Mouse (Mus musculus) forebrain, embryonic 12.5 days (tissue): ENCODE measurements at regions not wholly inside any gene's neighbourhood (a gene's known extent, or its start where the extent isn't known, plus 50 kb on each side); places are given as distances from the start of the nearest gene placed in this dataset.

ENCODE experiments used
- ATAC-seq: fragments of 200-750 bp; cut with Nextera tagmentation; 2 replicates; pipeline ENCODE4 v1.8.0; 2017; ENCODE audit warnings: moderate TSS enrichment; ENCODE audit not compliant: low FRiP score
- H3K27ac ChIP-seq: fragments of 300-500 bp; sonication (generic); 2 replicates; pipeline ENCODE4 v1.5.1; 2016; ENCODE audit warnings: mild to moderate bottlenecking
- H3K27me3 ChIP-seq: fragments of 300-500 bp; sonication (generic); 2 replicates; pipeline ENCODE4 v1.6.1; 2016; ENCODE audit warnings: mild to moderate bottlenecking
- H3K36me3 ChIP-seq: fragments of 300-500 bp; sonication (generic); replicated peaks from 2 replicates; pipeline ENCODE4 v1.6.1; 2016; ENCODE audit warnings: mild to moderate bottlenecking
- H3K4me1 ChIP-seq: fragments of 300-500 bp; sonication (generic); 2 replicates; pipeline ENCODE4 v1.6.1; 2016
- H3K4me2 ChIP-seq: fragments of 300-500 bp; sonication (generic); 2 replicates; pipeline ENCODE4 v1.6.1; 2016; ENCODE audit warnings: mild to moderate bottlenecking, moderate library complexity
- H3K4me3 ChIP-seq: fragments of 300-500 bp; sonication (generic); replicated peaks from 2 replicates; pipeline ENCODE4 v1.5.1; 2016; ENCODE audit warnings: mild to moderate bottlenecking
- H3K9ac ChIP-seq: fragments of 300-500 bp; sonication (generic); 2 replicates; pipeline ENCODE4 v1.6.1; 2016; ENCODE audit warnings: mild to moderate bottlenecking
- H3K9me3 ChIP-seq: fragments of 300-500 bp; sonication (generic); 2 replicates; pipeline ENCODE4 v1.6.1; 2016
- WGBS: fragments of 180-500 bp; shearing (Covaris S2); methylation state at CpG from one replicate; pipeline ENCODE4 v1.1.7; 2016; 5-methylcytosine and 5-hydroxymethylcytosine counted together

GRCm38 (mm10) chr5:106789136-106789535 is 92.0 kb upstream of the Zfp644 start:
- H3K9ac ChIP-seq = no peak overlapping the region
- peaks cover 12% of the 10 kb centered on the region for H3K4me1 ChIP-seq
- no peak overlapping the region for H3K27ac ChIP-seq
- 56% methylated on average over 3 of the region's 3 CpGs for WGBS
- H3K9me3 ChIP-seq = no peaks in the 10 kb centered on the region
- H3K4me2 ChIP-seq = no peak overlapping the region
- no peaks in the 10 kb centered on the region for H3K36me3 ChIP-seq
- ATAC-seq = no peak; the same call in 1 of the 2 replicates
- H3K4me3 ChIP-seq = no peak overlapping the region
- H3K27me3 ChIP-seq = peaks cover 14% of the 10 kb centered on the region

DNA sequence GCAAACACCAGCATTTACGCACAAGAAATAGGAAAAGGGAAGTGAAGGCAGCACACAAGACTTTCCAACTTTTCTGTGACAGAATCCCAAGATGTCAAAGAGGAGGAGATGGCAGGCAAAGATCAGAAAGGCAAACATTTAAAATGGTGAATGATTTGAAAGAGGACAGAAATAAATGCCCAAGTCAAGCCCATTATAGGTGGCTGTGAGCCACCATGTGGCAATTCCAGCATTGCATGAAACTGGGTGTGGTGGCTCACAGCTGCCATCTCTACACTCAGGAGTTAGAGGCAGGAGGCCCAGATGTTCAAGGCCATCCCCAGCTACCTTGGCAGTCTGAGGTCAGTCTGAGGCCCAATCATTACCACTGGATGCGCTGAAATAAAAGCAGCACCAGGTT is 88.0 kb upstream of the Zfp644 start:
- no peaks in the 10 kb centered on the region for H3K36me3 ChIP-seq
- ATAC-seq = no peak
- H3K9me3 ChIP-seq = no peaks in the 10 kb centered on the region
- H3K4me3 ChIP-seq = no peak overlapping the region
- no peak overlapping the region for H3K27ac ChIP-seq
- H3K4me1 ChIP-seq = peaks cover 6% of the 10 kb centered on the region
- H3K9ac ChIP-seq = no peak overlapping the region
- peaks cover 17% of the 10 kb centered on the region for H3K27me3 ChIP-seq
- H3K4me2 ChIP-seq = no peak overlapping the region
- 94% methylated on average over 2 of the region's 2 CpGs for WGBS

DNA sequence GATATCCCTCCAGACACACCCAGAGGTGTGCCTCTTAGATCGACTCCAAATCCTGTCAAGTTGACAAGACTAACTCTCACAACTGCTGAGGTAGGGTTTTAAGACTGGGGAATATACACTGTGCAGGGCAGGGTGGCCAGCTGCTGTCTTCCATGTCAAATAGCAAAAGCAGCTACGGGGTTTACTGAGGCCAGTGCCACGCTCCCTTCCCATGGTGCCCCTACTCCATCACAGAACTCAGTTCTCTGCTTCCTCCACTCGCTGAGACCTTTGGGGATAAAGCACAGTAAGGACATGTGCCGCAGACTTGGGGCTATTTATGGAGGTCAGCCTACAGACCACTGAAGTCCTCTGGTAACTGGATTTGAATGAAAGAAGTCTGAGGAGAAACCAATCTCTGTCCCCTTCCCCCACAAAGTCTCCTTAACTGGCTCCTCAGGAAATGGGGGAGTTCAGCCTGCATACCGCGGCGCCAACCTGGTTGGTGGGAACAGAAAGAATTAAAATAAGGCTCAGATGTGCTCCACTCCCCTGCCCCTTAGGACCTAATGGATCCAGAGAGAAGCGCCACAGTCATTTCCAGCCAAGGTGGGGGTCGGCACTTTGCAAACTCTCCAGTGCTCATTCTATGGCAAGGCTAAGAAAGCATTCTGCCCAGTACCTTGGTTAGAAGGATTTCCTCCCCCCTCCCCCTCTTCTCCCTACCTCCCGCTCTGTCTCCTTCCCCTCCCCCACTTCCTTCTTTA is 87.0 kb upstream of the Zfp644 start:
- ATAC-seq = no peak
- Histone ChIP-seq H3K4me2 (peak overlapping the region; percentile 40), H3K9ac (no peak overlapping the region), H3K4me1 (peaks cover 6% of the 10 kb centered on the region), H3K4me3 (no peak overlapping the region), H3K27me3 (peaks cover 17% of the 10 kb centered on the region), H3K27ac (no peak overlapping the region), H3K9me3 (no peaks in the 10 kb centered on the region), H3K36me3 (no peaks in the 10 kb centered on the region)
- WGBS = 14% methylated on average over 11 of the region's 11 CpGs

DNA sequence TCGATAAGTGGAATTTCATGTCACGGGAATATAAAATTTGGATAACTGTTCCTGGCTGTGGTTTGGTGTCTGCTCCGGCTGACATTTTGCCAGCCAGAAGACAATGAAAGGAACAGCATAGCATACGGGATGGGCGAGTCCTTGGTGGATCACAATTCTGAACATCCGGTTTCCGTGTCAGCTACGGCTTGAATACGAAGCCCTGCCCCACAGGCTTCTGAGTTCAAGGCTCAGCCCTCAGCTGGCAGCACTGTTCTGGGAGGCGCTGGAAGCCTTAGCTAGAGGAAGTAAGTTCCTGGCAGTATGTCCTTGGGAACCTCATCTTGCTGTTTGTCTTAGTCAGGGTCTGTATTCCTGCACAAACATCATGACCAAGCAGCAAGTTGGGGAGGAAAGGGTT is 83.7 kb upstream of the Zfp644 start:
- Histone ChIP-seq H3K4me3 (no peak overlapping the region), H3K4me2 (no peak overlapping the region), H3K9ac (no peak overlapping the region), H3K27ac (no peak overlapping the region), H3K27me3 (peaks cover 12% of the 10 kb centered on the region), H3K9me3 (no peaks in the 10 kb centered on the region), H3K36me3 (no peaks in the 10 kb centered on the region), H3K4me1 (peaks cover 28% of the 10 kb centered on the region)
- 94% methylated on average over 10 of the region's 10 CpGs for WGBS
- ATAC-seq = no peak

- Histone ChIP-seq H3K27ac (no peak overlapping the region), H3K36me3 (no peaks in the 10 kb centered on the region), H3K9me3 (no peaks in the 10 kb centered on the region), H3K4me3 (no peak overlapping the region), H3K27me3 (peaks cover 11% of the 10 kb centered on the region), H3K4me1 (peaks cover 32% of the 10 kb centered on the region), H3K4me2 (no peak overlapping the region), H3K9ac (no peak overlapping the region)
- 8% methylated on average over 8 of the region's 8 CpGs for WGBS
- ATAC-seq = no peak
Measured at GRCm38 (mm10) chr5:106778176-106778781, 81.2 kb upstream of the Zfp644 start.

DNA sequence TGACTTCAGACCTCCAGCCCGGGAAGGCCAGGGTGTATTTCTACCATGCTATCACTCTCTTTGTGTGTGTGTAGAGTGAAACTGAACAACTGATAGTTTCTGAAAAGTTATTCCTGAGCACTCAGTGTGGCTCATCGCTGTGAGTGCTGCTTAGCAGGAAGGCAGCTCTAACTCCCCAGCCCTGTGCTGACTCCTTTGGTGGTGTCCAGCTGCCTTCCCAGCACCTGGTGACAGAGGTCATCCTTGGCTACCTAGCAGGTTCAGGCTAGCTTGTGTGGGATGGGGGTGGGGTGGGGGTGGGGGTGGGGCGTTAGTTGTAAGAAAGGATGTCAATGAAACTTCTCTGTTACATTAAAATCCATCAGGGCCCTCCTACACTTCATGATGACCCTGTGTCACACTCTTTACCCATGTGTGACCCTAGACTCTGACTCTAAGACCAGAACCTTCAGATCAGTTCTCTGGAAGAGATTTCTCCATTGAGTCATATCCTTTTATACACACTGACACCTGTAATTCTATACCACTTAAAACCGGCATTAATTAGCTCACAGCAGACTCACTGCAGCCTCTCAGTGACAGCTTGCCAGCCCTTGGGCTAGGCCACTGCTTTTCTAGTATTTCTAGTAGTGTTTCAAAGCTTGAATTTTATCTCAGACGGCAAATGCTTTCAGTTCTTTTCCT is 78.1 kb upstream of the Zfp644 start:
- peak; percentile 47; the same call in 1 of the 2 replicates for ATAC-seq
- Histone ChIP-seq H3K9me3 (no peaks in the 10 kb centered on the region), H3K4me2 (no peak overlapping the region), H3K9ac (no peak overlapping the region), H3K36me3 (no peaks in the 10 kb centered on the region), H3K27ac (no peak overlapping the region), H3K4me3 (no peak overlapping the region), H3K4me1 (peaks cover 45% of the 10 kb centered on the region), H3K27me3 (no peaks in the 10 kb centered on the region)
- WGBS = 27% methylated on average over 5 of the region's 5 CpGs

- H3K4me3 ChIP-seq = no peak overlapping the region
- H3K36me3 ChIP-seq = no peaks in the 10 kb centered on the region
- ATAC-seq = 0 out of 2 replicates have a peak, but pooled peaks have one; percentile 47
- H3K4me2 ChIP-seq = no peak overlapping the region
- H3K27me3 ChIP-seq = no peaks in the 10 kb centered on the region
- no peak overlapping the region; the same call in 1 of the 2 replicates for H3K27ac ChIP-seq
- no peaks in the 10 kb centered on the region for H3K9me3 ChIP-seq
- WGBS = 24% methylated on average over 3 of the region's 3 CpGs
- H3K4me1 ChIP-seq = peaks cover 40% of the 10 kb centered on the region
- no peak overlapping the region for H3K9ac ChIP-seq
Measured at GRCm38 (mm10) chr5:106773201-106773934, 76.3 kb upstream of the Zfp644 start.

DNA sequence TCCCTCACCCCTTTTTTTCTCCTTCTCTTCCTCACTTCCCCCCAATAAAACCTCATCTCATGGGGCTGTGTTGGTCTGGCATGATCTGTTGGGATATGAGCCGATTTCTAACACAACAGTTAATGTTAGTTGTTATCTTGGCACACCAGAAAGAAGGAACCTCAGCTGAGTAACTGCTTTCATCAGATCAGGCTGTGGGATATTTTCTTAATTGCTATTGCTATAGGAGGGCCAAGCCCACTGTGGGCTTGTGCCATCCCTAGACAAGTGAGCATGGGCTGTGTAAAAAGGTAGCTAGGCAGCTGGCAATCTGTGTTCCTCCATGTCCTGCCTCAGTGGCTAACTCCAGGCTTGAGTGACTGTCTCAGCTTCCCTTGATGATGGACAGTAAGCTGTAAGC is 73.9 kb upstream of the Zfp644 start:
- 86% methylated on average over 1 of the region's 1 CpGs for WGBS
- no peak for ATAC-seq

DNA sequence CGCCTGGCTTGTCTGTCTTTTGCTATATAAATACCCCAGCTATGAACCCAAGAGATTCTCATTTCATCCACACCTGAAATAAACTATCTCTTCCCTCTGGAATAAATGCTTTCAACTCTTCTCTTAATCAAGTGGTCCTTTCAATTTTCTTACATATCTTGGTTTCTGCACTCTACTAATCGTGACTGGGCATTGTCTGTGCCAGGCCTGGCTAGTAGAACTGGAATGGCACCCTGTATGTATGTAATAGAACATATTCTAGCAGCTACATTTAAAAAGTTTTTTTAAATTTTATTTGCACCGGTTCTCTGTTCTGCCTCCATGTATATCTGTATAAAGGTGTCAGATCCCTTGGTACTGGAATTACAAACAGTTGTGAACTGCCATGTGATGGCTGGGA is 68.2 kb upstream of the Zfp644 start:
- H3K4me2 ChIP-seq = no peak overlapping the region
- peaks cover 3% of the 10 kb centered on the region; the same call in 1 of the 2 replicates for H3K4me1 ChIP-seq
- H3K27me3 ChIP-seq = no peaks in the 10 kb centered on the region
- no peak for ATAC-seq
- H3K9ac ChIP-seq = no peak overlapping the region
- H3K36me3 ChIP-seq = no peaks in the 10 kb centered on the region
- H3K27ac ChIP-seq = no peak overlapping the region
- no peaks in the 10 kb centered on the region for H3K9me3 ChIP-seq
- H3K4me3 ChIP-seq = no peak overlapping the region
- WGBS = 87% methylated on average over 3 of the region's 3 CpGs

More for the DNA sequence above, 73.9 kb upstream of the Zfp644 start:
- Histone ChIP-seq H3K36me3 (no peaks in the 10 kb centered on the region), H3K4me1 (peaks cover 25% of the 10 kb centered on the region), H3K4me3 (no peak overlapping the region), H3K27me3 (no peaks in the 10 kb centered on the region), H3K9ac (no peak overlapping the region), H3K4me2 (no peak overlapping the region), H3K9me3 (no peaks in the 10 kb centered on the region), H3K27ac (no peak overlapping the region)

GRCm38 (mm10) chr5:106763283-106763682 is 66.2 kb upstream of the Zfp644 start:
- no peaks in the 10 kb centered on the region for H3K9me3 ChIP-seq
- no peak overlapping the region for H3K9ac ChIP-seq
- no peaks in the 10 kb centered on the region for H3K36me3 ChIP-seq
- peaks cover 3% of the 10 kb centered on the region; the same call in 1 of the 2 replicates for H3K4me1 ChIP-seq
- H3K27me3 ChIP-seq = peaks cover 2% of the 10 kb centered on the region
- ATAC-seq = no peak
- H3K4me2 ChIP-seq = no peak overlapping the region
- no peak overlapping the region for H3K4me3 ChIP-seq
- 54% methylated on average over 3 of the region's 3 CpGs for WGBS
- no peak overlapping the region for H3K27ac ChIP-seq

DNA sequence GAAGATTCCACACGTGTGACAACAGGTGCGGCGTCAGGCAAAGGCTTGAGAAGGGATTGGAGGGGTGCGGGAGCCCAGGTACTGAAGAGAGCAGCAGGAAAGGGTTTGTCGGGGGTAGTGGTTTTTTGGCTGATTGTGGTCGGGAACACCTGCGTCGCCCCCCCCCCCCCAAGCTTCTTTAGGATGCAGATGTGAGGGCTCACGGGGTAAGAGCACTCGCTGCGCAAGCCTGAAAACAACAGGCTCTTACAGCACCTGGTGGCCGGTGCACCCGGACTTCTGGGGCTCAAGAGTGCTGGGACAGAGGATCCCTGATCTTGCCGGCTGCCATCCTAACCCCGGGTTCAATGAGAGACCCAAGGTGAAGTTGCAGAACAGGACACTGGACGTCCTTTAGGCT is 60.9 kb upstream of the Zfp644 start:
- H3K9me3 ChIP-seq = no peaks in the 10 kb centered on the region
- ATAC-seq = no peak
- no peak overlapping the region for H3K27ac ChIP-seq
- H3K9ac ChIP-seq = no peak overlapping the region
- peaks cover 14% of the 10 kb centered on the region for H3K27me3 ChIP-seq
- H3K4me3 ChIP-seq = 0 out of 2 replicates have a peak overlapping the region, but pooled peaks have one; percentile 26
- peak overlapping the region; percentile 60 for H3K4me2 ChIP-seq
- WGBS = 5% methylated on average over 14 of the region's 16 CpGs
- H3K4me1 ChIP-seq = peaks cover 22% of the 10 kb centered on the region
- no peaks in the 10 kb centered on the region for H3K36me3 ChIP-seq

GRCm38 (mm10) chr5:106757436-106757835 is 60.3 kb upstream of the Zfp644 start:
- H3K36me3 ChIP-seq = no peaks in the 10 kb centered on the region
- H3K9ac ChIP-seq = peak overlapping the region; percentile 33; the same call in 1 of the 2 replicates
- peak; percentile 57 for ATAC-seq
- no peak overlapping the region for H3K27ac ChIP-seq
- WGBS = under 1% methylated on average over 14 of the region's 14 CpGs
- peak overlapping the region; percentile 60 for H3K4me2 ChIP-seq
- H3K4me1 ChIP-seq = peaks cover 22% of the 10 kb centered on the region
- H3K9me3 ChIP-seq = no peaks in the 10 kb centered on the region
- H3K4me3 ChIP-seq = peak overlapping the region; percentile 26
- peaks cover 14% of the 10 kb centered on the region for H3K27me3 ChIP-seq
